Mouse (Mus musculus): ENCODE data around the gene Mybph. TPM values are rescaled to one million over a fixed set of nuclear protein-coding genes. Genes with fewer than 3 reads are reported as not detected.

Gene Mybph
- polyA plus RNA-seq, 1 experiment from 2014 or later = 4.4 TPM

GRCm38 (mm10) chr1:134226739-134227138, 33.5 kb downstream of the Mybph start:
- no peak for ATAC-seq (ENCODE audit: low FRiP score)

DNA sequence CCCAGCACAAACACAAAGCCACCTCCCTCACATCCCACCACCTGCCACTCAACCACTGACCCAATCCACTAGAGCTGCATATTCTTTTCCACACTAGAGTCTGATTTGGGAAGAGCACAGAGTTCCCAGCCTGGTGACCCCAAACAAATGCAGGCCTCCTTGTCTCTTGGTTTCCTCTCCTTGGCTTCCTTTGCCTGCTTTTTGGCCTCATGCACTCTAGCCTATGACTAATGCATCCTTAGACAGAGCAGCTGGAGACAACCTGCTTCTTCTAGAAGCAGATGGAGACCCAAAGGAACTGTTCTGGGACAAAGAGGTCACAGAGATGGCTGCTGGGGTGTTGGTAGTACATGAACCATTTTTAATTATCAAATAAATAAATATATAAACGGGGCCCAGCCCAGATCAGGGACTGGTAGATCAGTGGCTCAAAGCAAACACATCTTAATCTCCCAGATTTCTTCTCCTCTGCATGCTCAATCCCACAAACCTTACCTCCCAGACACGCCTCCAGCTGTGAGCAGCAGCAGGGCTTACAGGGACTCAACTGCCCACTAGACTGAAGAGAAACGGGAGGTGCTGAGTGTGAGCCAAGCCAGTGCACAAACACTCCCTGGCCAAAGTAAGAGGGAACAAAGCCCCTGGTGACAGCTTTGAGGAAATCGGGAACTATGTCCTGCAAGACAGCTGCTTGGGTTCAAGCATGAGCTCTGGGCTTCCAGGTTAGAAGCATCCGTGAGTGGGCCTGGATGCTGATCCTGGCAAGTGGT, 36.7 kb downstream of the Mybph start:
- Histone ChIP-seq H3K36me3 (no peaks in the 10 kb centered on the region), H3K27me3 (replicated peaks) (peaks cover 5% of the 10 kb centered on the region; the same call in 1 of the 2 replicates), H3K9ac (replicated peaks) (no peak overlapping the region), H3K27ac (replicated peaks) (no peak overlapping the region), H3K4me3 (replicated peaks) (no peak overlapping the region), H3K9me3 (replicated peaks) (no peaks in the 10 kb centered on the region), H3K4me2 (no peak overlapping the region), H3K4me1 (peaks cover 50% of the 10 kb centered on the region)
- ATAC-seq (ENCODE audit: low FRiP score) = no peak
- 74% methylated on average over 5 of the region's 5 CpGs for WGBS

More at GRCm38 (mm10) chr1:134226739-134227138, 33.5 kb downstream of the Mybph start:
- Histone ChIP-seq H3K4me1 (peaks cover 18% of the 10 kb centered on the region), H3K9me3 (replicated peaks) (no peaks in the 10 kb centered on the region), H3K4me2 (no peak overlapping the region), H3K4me3 (replicated peaks) (no peak overlapping the region), H3K9ac (replicated peaks) (no peak overlapping the region), H3K36me3 (no peaks in the 10 kb centered on the region), H3K27me3 (replicated peaks) (no peaks in the 10 kb centered on the region), H3K27ac (replicated peaks) (no peak overlapping the region)
- 80% methylated on average over 8 of the region's 8 CpGs for WGBS

GRCm38 (mm10) chr1:134230638-134231228, 37.5 kb downstream of the Mybph start:
- 0 out of 2 replicates have a peak overlapping the region, but pooled peaks have one; percentile 13 for H3K4me2 ChIP-seq
- no peak for ATAC-seq (ENCODE audit: low FRiP score)
- H3K27me3 ChIP-seq (replicated peaks) = peaks cover 5% of the 10 kb centered on the region; the same call in 1 of the 2 replicates
- no peak overlapping the region for H3K27ac ChIP-seq (replicated peaks)
- H3K9ac ChIP-seq (replicated peaks) = no peak overlapping the region
- H3K36me3 ChIP-seq = no peaks in the 10 kb centered on the region
- WGBS = 85% methylated on average over 10 of the region's 10 CpGs
- no peaks in the 10 kb centered on the region for H3K9me3 ChIP-seq (replicated peaks)
- peaks cover 58% of the 10 kb centered on the region for H3K4me1 ChIP-seq
- H3K4me3 ChIP-seq (replicated peaks) = no peak overlapping the region

DNA sequence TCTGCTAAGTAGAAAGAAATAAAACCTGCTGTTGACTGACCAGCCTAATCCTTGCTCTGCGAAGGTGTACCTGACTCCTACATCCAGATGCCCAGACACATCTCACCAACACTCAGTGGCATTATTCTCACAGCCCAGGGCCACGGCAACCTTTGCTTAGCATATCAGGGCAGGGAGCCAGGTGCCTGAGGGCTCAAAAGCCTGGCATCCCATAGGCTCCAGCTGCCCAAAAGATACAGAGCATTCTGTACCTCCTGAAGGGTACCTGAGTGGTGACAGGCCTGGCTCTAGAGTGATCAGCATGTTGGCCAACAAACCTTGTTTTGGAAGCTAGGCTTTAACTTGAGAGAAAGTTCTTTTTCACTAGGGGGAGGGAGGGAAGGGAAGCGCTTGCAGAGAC, 38.0 kb downstream of the Mybph start:
- H3K27ac ChIP-seq (replicated peaks) = no peak overlapping the region

GRCm38 (mm10) chr1:134231681-134232080, 38.4 kb downstream of the Mybph start:
- Histone ChIP-seq H3K27me3 (replicated peaks) (peaks cover 11% of the 10 kb centered on the region; the same call in 1 of the 2 replicates), H3K36me3 (no peaks in the 10 kb centered on the region), H3K4me1 (peaks cover 66% of the 10 kb centered on the region), H3K9me3 (replicated peaks) (no peaks in the 10 kb centered on the region), H3K4me3 (replicated peaks) (no peak overlapping the region), H3K9ac (replicated peaks) (no peak overlapping the region), H3K4me2 (0 out of 2 replicates have a peak overlapping the region, but pooled peaks have one; percentile 93), H3K27ac (replicated peaks) (no peak overlapping the region)
- ATAC-seq (ENCODE audit: low FRiP score) = no peak
- 78% methylated on average over 3 of the region's 3 CpGs for WGBS

More for the DNA sequence above, 38.0 kb downstream of the Mybph start:
- no peaks in the 10 kb centered on the region for H3K36me3 ChIP-seq
- no peak for ATAC-seq (ENCODE audit: low FRiP score)
- WGBS = 75% methylated on average over 3 of the region's 3 CpGs
- H3K9ac ChIP-seq (replicated peaks) = no peak overlapping the region
- H3K4me2 ChIP-seq = 0 out of 2 replicates have a peak overlapping the region, but pooled peaks have one; percentile 13
- H3K9me3 ChIP-seq (replicated peaks) = no peaks in the 10 kb centered on the region
- peaks cover 63% of the 10 kb centered on the region for H3K4me1 ChIP-seq
- H3K27me3 ChIP-seq (replicated peaks) = peaks cover 7% of the 10 kb centered on the region; the same call in 1 of the 2 replicates
- H3K4me3 ChIP-seq (replicated peaks) = no peak overlapping the region

GRCm38 (mm10) chr1:134232326-134232725, 39.1 kb downstream of the Mybph start:
- H3K4me2 ChIP-seq = peak overlapping the region; percentile 93
- H3K9ac ChIP-seq (replicated peaks) = no peak overlapping the region; the same call in 1 of the 2 replicates
- peak overlapping the region; percentile 72 for H3K27ac ChIP-seq (replicated peaks)
- no peak for ATAC-seq (ENCODE audit: low FRiP score)
- peak overlapping the region; percentile 58; the same call in 1 of the 2 replicates for H3K4me3 ChIP-seq (replicated peaks)
- H3K4me1 ChIP-seq = peaks cover 66% of the 10 kb centered on the region
- peaks cover 11% of the 10 kb centered on the region for H3K27me3 ChIP-seq (replicated peaks)
- no peaks in the 10 kb centered on the region for H3K9me3 ChIP-seq (replicated peaks)
- H3K36me3 ChIP-seq = no peaks in the 10 kb centered on the region
- 58% methylated on average over 8 of the region's 8 CpGs for WGBS

DNA sequence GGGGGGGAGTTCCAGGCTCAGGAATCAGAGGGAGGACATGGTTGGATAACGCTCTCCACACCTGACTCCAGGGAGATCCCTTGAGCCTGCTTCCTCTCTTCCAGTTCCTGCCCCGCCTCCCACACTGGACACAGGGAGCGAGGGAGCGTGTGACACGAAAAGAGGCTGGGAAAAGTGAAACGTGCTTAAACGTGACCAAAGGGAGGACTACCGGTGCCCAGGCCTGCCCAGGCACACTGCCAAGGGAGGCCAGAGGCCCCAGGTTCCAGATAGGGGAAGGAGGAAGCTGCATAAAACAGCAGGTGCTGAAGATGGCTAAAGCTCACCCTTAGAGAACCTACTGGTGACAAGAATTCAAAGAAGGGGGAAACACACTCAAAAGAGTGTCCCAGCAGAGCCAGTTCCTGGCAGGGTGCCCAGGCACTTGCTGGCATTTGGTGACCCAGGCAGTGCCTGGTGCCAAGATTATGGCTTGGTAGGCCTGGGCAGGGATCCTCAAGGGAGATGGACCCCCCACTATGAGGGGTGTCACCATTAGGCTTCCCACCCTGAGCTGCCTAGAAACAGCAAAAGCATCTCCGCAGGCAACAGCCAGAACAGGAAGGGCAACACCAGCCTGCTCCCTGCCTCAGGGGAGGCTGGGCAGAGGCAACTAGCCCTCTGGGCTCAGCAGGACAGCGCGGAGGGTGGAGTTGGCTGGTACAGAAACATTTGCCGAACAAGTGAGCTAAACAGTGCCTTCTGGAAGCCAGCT, 39.7 kb downstream of the Mybph start:
- Histone ChIP-seq H3K27me3 (replicated peaks) (peaks cover 11% of the 10 kb centered on the region), H3K4me1 (peaks cover 66% of the 10 kb centered on the region), H3K4me2 (peak overlapping the region; percentile 93), H3K36me3 (no peaks in the 10 kb centered on the region), H3K9me3 (replicated peaks) (no peaks in the 10 kb centered on the region), H3K4me3 (replicated peaks) (peak overlapping the region; percentile 58), H3K9ac (replicated peaks) (peak overlapping the region; percentile 61; the same call in 1 of the 2 replicates), H3K27ac (replicated peaks) (peak overlapping the region; percentile 72)
- WGBS = 43% methylated on average over 12 of the region's 12 CpGs
- ATAC-seq (ENCODE audit: low FRiP score) = no peak

DNA sequence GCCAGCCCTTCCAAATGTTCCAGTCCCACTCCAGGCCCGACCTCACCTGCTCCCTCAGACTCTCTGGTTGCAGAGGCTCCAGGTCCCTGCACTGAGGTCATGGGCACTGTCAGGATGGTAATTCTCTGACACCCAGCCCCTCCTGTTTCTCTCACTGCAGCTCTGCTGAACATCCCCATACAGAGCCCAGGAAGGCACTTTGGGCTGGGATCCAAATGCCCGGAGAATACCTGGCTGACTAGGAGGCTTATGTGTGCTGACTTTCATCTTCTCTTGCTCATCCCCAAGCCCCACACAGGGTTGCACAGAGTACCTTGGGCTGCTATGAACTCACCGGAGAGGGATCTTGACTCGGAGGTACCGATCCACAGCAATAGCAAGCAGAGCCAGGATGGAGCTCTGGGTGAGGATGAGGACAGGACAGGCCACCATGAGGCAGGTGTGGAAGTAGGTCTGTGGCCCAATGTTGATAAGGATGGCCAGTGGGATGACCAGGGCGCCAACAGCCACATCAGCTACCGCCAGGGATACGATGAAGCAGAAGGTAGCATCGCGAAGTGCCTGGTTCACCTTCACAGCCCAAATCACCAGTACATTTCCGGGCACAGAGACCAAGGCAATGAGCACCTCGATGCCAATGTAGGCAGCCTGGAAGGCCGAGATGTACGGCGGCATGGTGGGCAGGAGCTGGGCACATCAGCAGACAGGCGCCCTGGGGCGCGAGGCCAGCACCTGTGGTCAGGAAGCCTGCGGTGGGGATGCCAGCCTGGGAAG, 40.6 kb downstream of the Mybph start:
- H3K4me2 ChIP-seq = peak overlapping the region; percentile 93
- ATAC-seq (ENCODE audit: low FRiP score) = no peak
- peaks cover 66% of the 10 kb centered on the region for H3K4me1 ChIP-seq
- H3K36me3 ChIP-seq = no peaks in the 10 kb centered on the region
- H3K27ac ChIP-seq (replicated peaks) = peak overlapping the region; percentile 45; the same call in 1 of the 2 replicates
- peak overlapping the region; percentile 61 for H3K9ac ChIP-seq (replicated peaks)
- H3K27me3 ChIP-seq (replicated peaks) = peaks cover 11% of the 10 kb centered on the region
- WGBS = 47% methylated on average over 19 of the region's 19 CpGs
- no peaks in the 10 kb centered on the region for H3K9me3 ChIP-seq (replicated peaks)
- H3K4me3 ChIP-seq (replicated peaks) = peak overlapping the region; percentile 58

- no peaks in the 10 kb centered on the region for H3K9me3 ChIP-seq (replicated peaks)
- peak; percentile 72 for ATAC-seq (ENCODE audit: low FRiP score)
- peak overlapping the region; percentile 61 for H3K9ac ChIP-seq (replicated peaks)
- H3K27me3 ChIP-seq (replicated peaks) = peaks cover 11% of the 10 kb centered on the region
- peak overlapping the region; percentile 93 for H3K4me2 ChIP-seq
- H3K4me3 ChIP-seq (replicated peaks) = peak overlapping the region; percentile 58
- WGBS = under 1% methylated on average over 41 of the region's 41 CpGs
- H3K27ac ChIP-seq (replicated peaks) = peak overlapping the region; percentile 56
- H3K4me1 ChIP-seq = peaks cover 66% of the 10 kb centered on the region
- no peaks in the 10 kb centered on the region for H3K36me3 ChIP-seq
Observed at GRCm38 (mm10) chr1:134234455-134235390, 41.5 kb downstream of the Mybph start.

- ATAC-seq (ENCODE audit: low FRiP score) = peak; percentile 58
- Histone ChIP-seq H3K9me3 (replicated peaks) (no peaks in the 10 kb centered on the region), H3K27me3 (replicated peaks) (peaks cover 11% of the 10 kb centered on the region), H3K36me3 (no peaks in the 10 kb centered on the region), H3K9ac (replicated peaks) (peak within 1 kb of the TSS; percentile 61), H3K27ac (replicated peaks) (peak within 1 kb of the TSS; percentile 56), H3K4me3 (replicated peaks) (peak within 1 kb of the TSS; percentile 58), H3K4me2 (peak within 1 kb of the TSS; percentile 93), H3K4me1 (peaks cover 59% of the 10 kb centered on the region)
- under 1% methylated on average over 35 of the region's 37 CpGs for WGBS
Observed at GRCm38 (mm10) chr1:134235391-134235921, 42.2 kb downstream of the Mybph start, which contains the start of gene Adora1. TSS of gene Adora1 (minus strand) at chr1:134235431.
